Mouse (Mus musculus): ENCODE data around the gene Plscr4.

Gene Plscr4

DNA sequence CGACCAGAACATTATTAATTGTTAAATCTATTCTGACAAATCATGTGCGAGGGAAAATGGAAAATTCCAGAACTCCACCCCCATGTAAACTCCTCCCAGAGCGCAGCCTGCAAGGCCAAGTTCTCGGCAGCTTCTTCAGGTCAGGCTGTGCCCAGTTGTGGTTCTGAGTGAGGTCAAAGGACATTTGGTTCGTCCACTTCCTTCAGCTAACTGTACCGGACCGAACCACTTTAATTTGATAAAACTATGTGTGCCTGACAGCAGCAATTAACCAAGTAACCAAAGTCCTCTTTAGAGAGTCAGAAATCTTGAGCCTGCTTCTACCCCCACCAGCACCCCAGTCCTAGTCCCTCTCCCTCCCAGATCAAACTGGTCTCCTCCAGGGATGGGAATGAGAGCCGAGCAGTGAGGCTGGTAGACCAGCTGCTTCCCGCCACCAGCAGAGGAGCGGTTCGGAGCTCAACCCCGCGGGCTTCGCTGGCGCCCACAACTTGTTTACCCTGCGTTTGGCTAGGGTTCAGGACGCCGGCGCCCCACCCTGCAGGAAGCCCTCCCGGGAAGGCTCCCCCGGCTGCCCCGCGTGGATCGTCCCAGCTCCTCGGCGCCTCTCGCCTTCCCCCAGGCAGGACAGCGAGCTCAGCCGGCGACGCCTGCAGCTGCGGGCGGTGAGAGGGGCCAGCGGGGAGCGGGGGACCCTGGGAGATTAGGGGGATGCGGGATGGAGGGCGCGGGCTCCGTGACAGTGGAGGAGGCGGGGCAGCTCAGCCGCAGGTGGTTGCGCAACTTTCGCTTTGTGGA is at the start of gene Plscr4:
Plscr4 (plus strand) TSS at position 113 of the 798 bp plus-strand sequence.
- peak; percentile 10 for DNase-seq (ENCODE audit: low spot score)

GRCm38 (mm10) chr9:92410225-92410624 is 46.9 kb upstream of the Plscr4 start:
- DNase-seq (ENCODE audit: low spot score), result no peak

DNA sequence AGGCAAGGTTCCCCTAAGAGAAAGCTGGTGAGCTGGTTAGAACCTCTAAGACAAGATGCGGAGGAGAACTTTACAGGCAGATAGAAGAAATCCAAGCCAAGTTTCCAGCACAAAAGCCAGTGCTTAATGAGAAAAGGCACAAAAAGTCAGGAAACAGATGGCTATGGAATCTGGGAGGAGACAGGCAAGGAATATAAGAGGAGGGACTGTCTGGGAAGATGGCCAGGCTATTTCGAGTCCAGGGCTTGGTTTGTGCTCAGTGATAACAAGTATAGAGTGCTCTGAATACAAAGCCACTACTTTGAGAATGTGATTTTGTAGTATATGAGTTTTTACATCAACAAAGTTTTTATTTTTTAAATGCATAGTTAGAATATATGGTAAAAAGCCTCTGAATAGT is 45.1 kb upstream of the Plscr4 start:
- DNase-seq (ENCODE audit: low spot score), result no peak

DNA sequence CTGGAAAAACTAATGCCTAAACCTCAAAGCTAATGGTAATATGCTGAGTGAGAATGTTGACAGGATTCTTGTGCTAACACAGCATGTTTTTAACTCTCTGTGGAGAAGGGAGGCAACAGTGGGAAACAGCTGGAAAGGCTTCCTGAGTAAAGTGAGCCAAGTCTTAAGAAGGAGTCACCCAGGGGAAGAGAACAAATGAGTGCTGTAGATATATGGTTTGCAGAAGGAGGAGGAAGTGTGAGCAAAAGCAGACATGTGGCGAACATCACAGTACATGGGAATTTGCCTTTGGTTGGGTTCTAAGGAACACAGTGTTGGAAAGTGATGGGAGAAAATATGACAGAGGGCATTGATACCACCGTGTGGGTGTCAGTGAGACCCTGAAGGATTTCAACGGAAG is 43.5 kb upstream of the Plscr4 start:
- DNase-seq (ENCODE audit: low spot score), result no peak

DNA sequence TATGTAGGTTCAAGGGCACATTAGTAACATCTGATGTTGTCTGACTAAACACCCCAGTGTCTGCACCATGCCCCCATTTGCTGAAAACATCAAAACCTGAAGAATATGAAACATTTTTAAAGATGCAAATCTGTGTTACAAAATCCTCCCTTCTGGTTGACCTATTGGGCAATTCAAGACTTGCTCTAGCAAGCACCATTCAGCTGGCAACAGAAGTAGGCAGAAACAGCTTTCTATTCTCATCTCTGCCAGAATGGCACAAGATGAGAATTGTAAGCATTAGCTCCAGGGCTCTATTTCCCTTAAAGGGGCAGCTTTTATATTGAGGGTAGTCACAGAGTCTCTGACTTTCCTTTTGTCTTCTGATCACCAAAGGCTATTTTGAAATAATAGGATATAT is 19.4 kb upstream of the Plscr4 start:
- no peak for DNase-seq (ENCODE audit: low spot score)

DNA sequence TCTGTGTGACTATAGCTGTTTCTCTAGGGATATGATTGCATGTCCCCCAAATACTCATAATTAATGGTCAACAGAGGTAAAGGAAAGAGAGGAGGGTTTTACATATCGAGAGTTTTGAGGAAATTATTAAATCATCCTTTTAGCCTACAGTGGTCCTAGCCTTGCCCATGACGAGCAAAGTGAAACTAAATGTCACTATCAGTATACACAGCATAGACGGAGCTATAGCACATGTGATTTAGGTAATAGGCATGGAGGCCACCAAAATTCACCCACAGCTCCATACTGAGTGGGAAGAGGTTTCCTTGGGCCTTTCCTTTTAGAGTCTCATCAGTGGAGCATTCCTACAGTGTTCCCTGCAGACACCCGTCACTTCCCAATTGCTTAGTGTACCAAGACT is 15.7 kb upstream of the Plscr4 start:
- DNase-seq (ENCODE audit: low spot score), result no peak

GRCm38 (mm10) chr9:92444536-92444935 is 12.6 kb upstream of the Plscr4 start:
- no peak for DNase-seq (ENCODE audit: low spot score)

GRCm38 (mm10) chr9:92456605-92457004 is 568 bp upstream of the Plscr4 start:
- no peak for DNase-seq (ENCODE audit: low spot score)

DNA sequence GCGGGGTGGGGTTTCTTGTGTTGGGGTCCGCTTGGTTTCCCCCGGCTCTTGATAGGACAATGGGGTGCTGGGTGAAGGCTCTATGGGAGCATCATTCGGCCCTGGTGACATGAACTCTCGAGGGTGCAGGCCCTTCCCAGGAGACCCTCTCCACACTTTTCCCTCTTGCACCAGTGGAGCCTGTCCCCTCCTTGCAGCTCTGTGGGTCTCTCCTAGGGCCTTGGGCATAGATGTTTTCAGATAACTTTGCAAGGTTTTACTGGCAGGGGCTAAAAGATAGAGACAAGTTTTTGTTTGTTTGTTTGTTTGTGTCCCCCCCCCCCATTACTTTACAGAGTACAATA is 858 bp downstream of the Plscr4 start:
- no peak for DNase-seq (ENCODE audit: low spot score)

- DNase-seq (ENCODE audit: low spot score), result no peak
Observed at GRCm38 (mm10) chr9:92458418-92458817, 1.2 kb downstream of the Plscr4 start.

DNA sequence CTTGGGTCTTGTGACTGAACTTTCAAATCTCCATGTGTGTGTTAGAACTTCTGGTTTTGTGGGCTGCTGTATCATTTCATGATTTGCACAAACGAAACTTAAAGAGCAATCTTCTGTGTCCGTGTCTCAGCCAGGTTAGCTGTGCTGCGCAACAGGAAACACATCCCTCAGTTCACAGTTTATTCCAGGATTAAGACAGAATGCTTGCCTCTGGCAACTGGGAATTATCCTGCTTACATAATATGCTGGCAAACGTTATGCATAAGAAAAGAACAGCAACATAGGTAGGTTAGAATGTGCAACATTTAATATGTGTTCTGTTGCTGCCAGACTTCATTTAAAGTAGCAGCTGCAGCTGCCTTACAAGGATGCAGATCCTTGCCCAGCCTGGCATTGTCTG is 10.6 kb downstream of the Plscr4 start:
- no peak for DNase-seq (ENCODE audit: low spot score)

DNA sequence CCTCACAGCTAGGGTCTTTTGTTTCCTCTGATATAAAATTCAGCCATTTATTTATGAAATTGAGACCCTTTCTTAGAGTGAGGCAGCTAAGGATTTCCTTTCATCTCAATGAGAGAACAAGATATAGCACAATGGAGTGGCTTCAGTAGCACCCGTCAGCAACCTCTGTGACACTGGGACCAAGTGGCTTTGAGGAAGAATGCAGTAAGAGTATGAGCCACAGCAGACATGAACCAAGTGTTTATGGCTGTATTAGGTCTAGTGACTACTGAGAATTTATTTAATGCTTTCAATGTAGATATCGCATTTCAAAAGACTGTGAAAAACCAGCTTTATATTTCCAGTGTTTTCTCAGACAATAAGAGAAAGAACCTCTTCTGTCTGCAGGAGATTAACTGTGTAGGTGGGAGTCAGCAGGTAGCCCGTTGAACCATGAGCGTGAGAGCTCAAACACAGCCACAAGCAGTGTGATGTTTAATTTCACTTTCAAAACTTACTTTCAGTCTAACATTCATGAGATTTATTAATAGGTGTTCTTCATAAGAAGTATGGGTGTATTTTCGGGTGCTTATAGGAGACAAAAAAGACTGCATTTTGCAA is 15.2 kb downstream of the Plscr4 start:
- no peak for DNase-seq (ENCODE audit: low spot score)

GRCm38 (mm10) chr9:92473178-92473577 is 16.0 kb downstream of the Plscr4 start:
- DNase-seq (ENCODE audit: low spot score), result no peak

- no peak for DNase-seq (ENCODE audit: low spot score)
Observed at GRCm38 (mm10) chr9:92474244-92474643, 17.1 kb downstream of the Plscr4 start.

DNA sequence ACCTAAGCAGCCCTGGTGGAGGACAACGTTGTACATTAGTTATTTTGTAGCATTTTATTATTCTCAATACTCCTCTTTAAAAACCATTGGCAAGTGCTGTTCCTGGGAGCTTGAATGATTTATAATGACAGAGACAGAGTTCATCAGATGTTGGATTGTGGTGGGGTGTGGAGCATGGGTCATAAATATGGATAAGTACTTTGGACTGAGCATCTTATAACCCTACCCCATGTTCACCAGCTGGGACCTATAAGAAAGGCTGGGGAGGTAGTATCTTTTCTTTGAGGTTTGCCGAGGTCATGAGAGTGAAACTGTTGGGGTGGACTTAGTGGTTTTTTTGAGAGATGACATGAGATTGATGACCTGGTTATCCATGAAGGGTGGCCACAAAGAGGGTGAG is 24.5 kb downstream of the Plscr4 start:
- DNase-seq (ENCODE audit: low spot score), result no peak

GRCm38 (mm10) chr9:92482551-92482950 is 25.4 kb downstream of the Plscr4 start:
- DNase-seq (ENCODE audit: low spot score), result no peak

GRCm38 (mm10) chr9:92484710-92485267 is 27.6 kb downstream of the Plscr4 start:
- no peak for DNase-seq (ENCODE audit: low spot score)

GRCm38 (mm10) chr9:92489857-92490256 is 32.7 kb downstream of the Plscr4 start:
- no peak for DNase-seq (ENCODE audit: low spot score)

- no peak for DNase-seq (ENCODE audit: low spot score)
Observed at GRCm38 (mm10) chr9:92490319-92490718, 33.1 kb downstream of the Plscr4 start.

DNA sequence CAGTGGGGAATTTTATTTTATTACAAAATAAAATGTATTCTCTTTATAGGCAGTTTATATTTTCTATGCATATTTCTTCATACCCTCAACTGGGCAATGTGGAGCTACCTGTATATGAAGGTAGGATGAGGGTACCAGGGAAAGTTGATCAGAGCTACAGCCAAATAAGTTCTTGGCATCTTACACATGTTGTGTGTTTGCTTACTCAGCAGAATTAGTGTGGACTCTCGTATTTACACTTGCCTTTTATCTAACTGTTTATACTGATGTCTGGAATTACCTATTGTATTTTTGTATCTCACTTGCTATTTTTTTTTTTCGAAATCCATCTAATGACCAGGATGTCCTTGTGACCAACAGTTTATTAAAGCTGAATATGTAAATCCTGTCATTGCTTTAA is 34.1 kb downstream of the Plscr4 start:
- DNase-seq (ENCODE audit: low spot score), result no peak

DNA sequence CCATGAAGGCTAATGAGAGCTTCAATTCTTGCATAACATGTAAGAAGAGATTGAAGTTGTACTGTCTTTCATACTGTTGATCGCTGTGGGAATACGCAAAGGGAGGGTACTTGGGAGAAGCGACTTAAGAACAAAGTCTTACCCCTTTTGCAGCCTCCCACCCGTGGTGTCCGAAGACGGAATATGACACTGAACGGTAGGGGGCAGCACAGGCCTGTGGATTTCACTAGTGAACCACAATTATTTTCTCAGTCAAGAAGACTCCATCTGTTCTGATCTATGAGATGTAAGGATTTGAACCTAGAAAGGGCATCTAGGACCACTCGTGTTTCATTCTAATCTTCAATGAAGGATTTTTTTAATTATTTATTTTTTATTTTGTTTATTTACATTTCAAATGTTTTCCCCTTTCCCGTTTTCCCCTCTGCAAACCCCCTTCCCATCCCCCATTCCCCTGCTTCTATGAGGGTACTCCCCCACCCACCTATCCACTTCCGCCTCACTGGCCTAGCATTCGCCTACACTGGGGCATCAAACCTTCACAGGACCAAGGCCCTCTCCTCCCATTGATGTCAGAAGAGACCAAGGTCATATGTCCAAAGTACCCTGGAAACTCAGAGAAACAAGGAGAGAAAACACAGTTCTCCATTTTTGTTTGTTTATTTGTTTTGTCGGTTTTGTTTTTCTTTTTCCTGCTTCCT is 42.7 kb downstream of the Plscr4 start:
- peak; percentile 33 for DNase-seq (ENCODE audit: low spot score)

- no peak for DNase-seq (ENCODE audit: low spot score)
Observed at GRCm38 (mm10) chr9:92504256-92504655, 47.1 kb downstream of the Plscr4 start.

DNA sequence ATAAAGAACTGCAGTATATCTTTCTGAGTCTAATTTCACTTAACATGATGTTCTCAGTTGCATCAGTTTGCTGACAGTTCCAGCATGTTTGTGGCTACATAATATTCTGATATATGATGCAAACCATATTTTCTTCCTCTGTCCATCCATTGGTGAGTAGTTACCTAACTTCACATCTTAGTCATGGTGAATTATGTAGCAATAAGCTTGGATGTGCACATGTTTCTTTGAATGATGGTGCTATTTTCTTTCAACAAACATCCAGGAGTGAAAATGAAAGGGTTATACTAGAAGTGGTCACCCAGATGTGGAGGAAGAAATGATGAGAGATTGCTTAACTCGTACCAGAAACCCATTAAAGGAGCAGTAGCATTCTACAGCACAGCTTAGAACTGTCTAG is 47.7 kb downstream of the Plscr4 start:
- DNase-seq (ENCODE audit: low spot score), result no peak
